Mouse (Mus musculus) forebrain, embryonic 11.5 days (tissue): ENCODE results near the gene Spink2. TPM values are rescaled to one million over a fixed set of nuclear protein-coding genes. Genes with fewer than 3 reads are reported as not detected.

Experiments used
- ATAC-seq: fragments of 200-750 bp; cut with Nextera tagmentation; replicated peaks from 2 replicates; pipeline ENCODE4 v1.8.0; 2017; ENCODE audit warnings: moderate TSS enrichment; ENCODE audit not compliant: low FRiP score
- DNase-seq: peaks from one replicate; pipeline ENCODE4 v3.0.0-alpha.2; 2017; ENCODE audit warnings: low spot score
- H3K27ac ChIP-seq: fragments of 300-500 bp; sonication (generic); 2 replicates; pipeline ENCODE4 v1.5.1; 2014; ENCODE audit warnings: low read depth, low read length
- H3K27me3 ChIP-seq: fragments of 300-500 bp; sonication (generic); 2 replicates; pipeline ENCODE4 v1.6.1; 2014; ENCODE audit warnings: mild to moderate bottlenecking, low read length, mixed read lengths; ENCODE audit not compliant: control insufficient read depth, insufficient read depth
- H3K36me3 ChIP-seq: fragments of 300-500 bp; sonication (generic); 2 replicates; pipeline ENCODE4 v1.6.1; 2014; ENCODE audit warnings: mild to moderate bottlenecking, low read length, moderate library complexity, mixed read lengths; ENCODE audit not compliant: control insufficient read depth, insufficient read depth
- H3K4me1 ChIP-seq: fragments of 300-500 bp; sonication (generic); replicated peaks from 2 replicates; pipeline ENCODE4 v1.6.1; 2014; ENCODE audit warnings: low read length, mixed read lengths; ENCODE audit not compliant: control insufficient read depth, insufficient read depth
- H3K4me2 ChIP-seq: fragments of 300-500 bp; sonication (generic); 2 replicates; pipeline ENCODE4 v1.6.1; 2014; ENCODE audit warnings: low read depth, mild to moderate bottlenecking, low read length, moderate library complexity, mixed read lengths; ENCODE audit not compliant: severe bottlenecking
- H3K4me3 ChIP-seq: fragments of 300-500 bp; sonication (generic); 2 replicates; pipeline ENCODE4 v1.5.1; 2014; ENCODE audit warnings: low read depth, low read length
- H3K9ac ChIP-seq: fragments of 300-500 bp; sonication (generic); 2 replicates; pipeline ENCODE4 v1.6.1; 2014; ENCODE audit warnings: low read length
- H3K9me3 ChIP-seq: fragments of 300-500 bp; sonication (generic); 2 replicates; pipeline ENCODE4 v1.6.1; 2016; ENCODE audit warnings: low read length, mixed read lengths; ENCODE audit not compliant: control insufficient read depth
- WGBS: fragments of 180-500 bp; shearing (Covaris S2); extraction: QIAGEN DNeasy Blood & Tissue Kit; methylation state at CpG from one replicate; pipeline ENCODE4 v1.1.7; 2014; 5-methylcytosine and 5-hydroxymethylcytosine counted together
- polyA plus RNA-seq: library from polyadenylated mRNA; unstranded; fragments of >200 nt; fragmentation: Nextera tagmentation; extraction: Ambion mirVana; gene quantifications from 2 replicates; pipeline ENCODE4 v1.2.1, GENCODE M21; 2014

Spink2 gene
- 0.63 and 1.2 TPM in 2 replicates for polyA plus RNA-seq

DNA sequence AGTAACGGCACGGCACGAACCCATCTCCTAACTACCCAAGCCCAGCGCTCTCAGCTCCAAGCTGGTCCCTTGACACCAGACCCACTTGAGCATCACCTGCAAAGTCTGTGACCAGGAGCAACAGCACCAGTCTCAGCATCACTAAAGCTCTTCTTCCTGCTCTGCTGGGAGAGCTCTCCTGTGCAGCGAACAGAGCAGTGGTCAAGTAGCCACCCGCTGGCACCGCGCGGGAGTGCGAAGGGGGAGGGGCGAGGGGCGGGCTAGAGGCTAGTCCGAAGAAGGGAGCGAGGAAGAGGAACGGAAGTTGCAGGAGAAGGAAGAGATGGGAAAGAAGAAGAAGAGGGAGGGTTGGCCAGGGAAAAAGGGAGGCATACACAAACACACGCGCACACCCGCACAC, at the start of gene Spink2:
Spink2 (minus strand) TSS at position 236 of the 400 bp plus-strand sequence.
- ATAC-seq, result 0 out of 2 replicates have a peak, but pooled peaks have one; percentile 36
- Histone ChIP-seq H3K9ac (peak within 1 kb of the TSS; percentile 41; the same call in 1 of the 2 replicates), H3K4me2 (peak within 1 kb of the TSS; percentile 64), H3K9me3 (no peaks in the 10 kb centered on the region), H3K36me3 (no peaks in the 10 kb centered on the region), H3K27ac (no peak within 1 kb of the TSS), H3K27me3 (no peaks in the 10 kb centered on the region), H3K4me3 (peak within 1 kb of the TSS; percentile 23), H3K4me1 (no peaks in the 10 kb centered on the region)
- 6% methylated on average over 18 of the region's 18 CpGs for WGBS
- peak; percentile 68 for DNase-seq

- no peaks in the 10 kb centered on the region for H3K9me3 ChIP-seq
- no peak overlapping the region for H3K4me3 ChIP-seq
- H3K27me3 ChIP-seq, result no peaks in the 10 kb centered on the region
- no peak overlapping the region for H3K9ac ChIP-seq
- WGBS, result 55% methylated on average over 6 of the region's 6 CpGs
- no peak for ATAC-seq
- H3K4me2 ChIP-seq, result no peak overlapping the region
- no peak for DNase-seq
- no peak overlapping the region for H3K27ac ChIP-seq
- peaks cover 2% of the 10 kb centered on the region; the same call in 1 of the 2 replicates for H3K4me1 ChIP-seq
- H3K36me3 ChIP-seq, result no peaks in the 10 kb centered on the region
These were observed 48.9 kb upstream of the Spink2 start for GRCm38 (mm10) chr5:77260141-77260540.

DNA sequence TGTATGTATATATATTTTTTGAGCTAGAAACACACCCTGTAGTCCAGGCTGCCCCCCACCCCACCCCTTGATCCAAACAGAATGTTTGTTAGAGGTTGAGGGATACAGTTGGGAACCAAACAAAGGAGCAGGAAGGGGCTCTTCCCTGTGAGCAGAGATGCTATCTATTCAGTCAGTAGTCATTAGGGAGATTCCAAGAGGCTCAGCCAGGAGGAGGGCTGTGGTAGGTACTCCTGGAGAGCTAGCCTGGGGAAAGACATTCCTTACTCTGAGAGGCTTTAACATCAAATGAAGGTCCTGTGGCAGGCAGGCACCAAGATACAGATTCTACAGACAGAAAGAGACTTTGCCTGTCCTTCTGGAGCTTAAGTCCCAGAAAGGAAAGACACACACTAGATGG, 48.0 kb upstream of the Spink2 start:
- H3K27ac ChIP-seq, result no peak overlapping the region
- no peak for DNase-seq
- no peak overlapping the region for H3K4me2 ChIP-seq
- no peak overlapping the region for H3K9ac ChIP-seq
- H3K27me3 ChIP-seq, result no peaks in the 10 kb centered on the region
- H3K4me3 ChIP-seq, result no peak overlapping the region
- H3K4me1 ChIP-seq, result peaks cover 2% of the 10 kb centered on the region; the same call in 1 of the 2 replicates
- ATAC-seq, result no peak
- no peaks in the 10 kb centered on the region for H3K9me3 ChIP-seq
- H3K36me3 ChIP-seq, result no peaks in the 10 kb centered on the region

DNA sequence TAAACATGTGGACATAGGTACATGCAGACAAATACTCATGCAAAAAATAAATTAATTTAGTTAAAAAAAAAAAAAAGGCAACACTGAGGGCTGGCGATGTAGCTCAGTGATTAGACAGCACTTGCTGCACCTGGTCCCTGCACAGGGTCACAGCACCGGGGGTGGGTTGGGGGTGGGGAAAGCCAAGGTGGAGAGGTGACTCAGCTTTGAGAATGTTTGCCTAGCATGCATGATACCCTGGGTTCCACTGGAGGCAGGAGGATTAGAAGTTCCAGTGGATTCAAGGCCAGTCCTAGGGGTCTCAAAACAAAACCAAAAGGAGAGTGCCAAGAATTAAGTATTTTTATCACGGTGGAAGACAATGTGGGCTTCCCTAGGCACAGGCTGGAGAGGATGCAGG, 46.3 kb upstream of the Spink2 start:
- no peaks in the 10 kb centered on the region for H3K9me3 ChIP-seq
- ATAC-seq, result no peak
- H3K27ac ChIP-seq, result no peak overlapping the region
- H3K4me2 ChIP-seq, result no peak overlapping the region
- 80% methylated on average over 3 of the region's 3 CpGs for WGBS
- DNase-seq, result no peak
- no peak overlapping the region for H3K4me3 ChIP-seq
- H3K27me3 ChIP-seq, result no peaks in the 10 kb centered on the region
- no peak overlapping the region for H3K9ac ChIP-seq
- peaks cover 2% of the 10 kb centered on the region; the same call in 1 of the 2 replicates for H3K4me1 ChIP-seq
- no peaks in the 10 kb centered on the region for H3K36me3 ChIP-seq

- Histone ChIP-seq H3K4me2 (no peak overlapping the region), H3K27ac (no peak overlapping the region), H3K4me1 (no peaks in the 10 kb centered on the region), H3K9me3 (no peaks in the 10 kb centered on the region), H3K9ac (no peak overlapping the region), H3K36me3 (no peaks in the 10 kb centered on the region), H3K4me3 (no peak overlapping the region), H3K27me3 (no peaks in the 10 kb centered on the region)
- DNase-seq, result no peak
- ATAC-seq, result no peak
- WGBS, result 73% methylated on average over 3 of the region's 3 CpGs
These were observed 43.1 kb upstream of the Spink2 start for GRCm38 (mm10) chr5:77254402-77254801.

GRCm38 (mm10) chr5:77253154-77253553, 41.9 kb upstream of the Spink2 start:
- Histone ChIP-seq H3K9ac (no peak overlapping the region), H3K27me3 (no peaks in the 10 kb centered on the region), H3K4me1 (no peaks in the 10 kb centered on the region), H3K27ac (no peak overlapping the region), H3K9me3 (no peaks in the 10 kb centered on the region), H3K4me2 (no peak overlapping the region), H3K36me3 (no peaks in the 10 kb centered on the region), H3K4me3 (no peak overlapping the region)
- 76% methylated on average over 1 of the region's 1 CpGs for WGBS
- no peak for ATAC-seq
- DNase-seq, result no peak

GRCm38 (mm10) chr5:77252115-77252827, 41.0 kb upstream of the Spink2 start:
- H3K4me3 ChIP-seq, result no peak overlapping the region
- H3K4me1 ChIP-seq, result no peaks in the 10 kb centered on the region
- DNase-seq (no peak), ATAC-seq (no peak)
- no peak overlapping the region for H3K27ac ChIP-seq
- H3K4me2 ChIP-seq, result no peak overlapping the region
- H3K9ac ChIP-seq, result no peak overlapping the region
- 72% methylated on average over 8 of the region's 8 CpGs for WGBS
- no peaks in the 10 kb centered on the region for H3K27me3 ChIP-seq
- H3K36me3 ChIP-seq, result no peaks in the 10 kb centered on the region
- H3K9me3 ChIP-seq, result no peaks in the 10 kb centered on the region

DNA sequence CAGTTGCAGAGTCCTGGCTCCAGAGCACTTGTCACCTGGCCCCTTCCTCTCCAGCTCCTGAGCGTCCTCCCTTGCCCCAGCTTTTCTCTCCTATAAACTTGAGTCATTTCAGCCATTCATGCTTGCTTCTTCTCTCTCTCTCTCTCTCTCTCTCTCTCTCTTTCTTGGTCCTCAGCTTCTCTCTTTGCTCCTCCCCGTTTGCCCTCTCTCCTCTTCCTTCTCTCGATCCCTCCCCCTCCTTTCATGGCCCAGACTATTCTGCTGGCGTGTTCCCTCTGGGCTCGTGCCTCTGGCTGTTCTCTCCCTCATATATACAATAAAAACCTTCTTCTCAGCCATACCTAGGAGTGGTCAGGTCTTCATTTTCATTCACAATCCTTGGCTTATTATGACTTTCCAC, 40.4 kb upstream of the Spink2 start:
- Histone ChIP-seq H3K27ac (no peak overlapping the region), H3K4me2 (no peak overlapping the region), H3K4me3 (no peak overlapping the region), H3K4me1 (no peaks in the 10 kb centered on the region), H3K36me3 (no peaks in the 10 kb centered on the region), H3K9ac (no peak overlapping the region), H3K9me3 (no peaks in the 10 kb centered on the region), H3K27me3 (no peaks in the 10 kb centered on the region)
- DNase-seq, result no peak
- WGBS, result 37% methylated on average over 5 of the region's 5 CpGs
- ATAC-seq, result no peak

GRCm38 (mm10) chr5:77250083-77250482, 38.8 kb upstream of the Spink2 start:
- DNase-seq (no peak), ATAC-seq (no peak)
- Histone ChIP-seq H3K27ac (no peak overlapping the region), H3K27me3 (no peaks in the 10 kb centered on the region), H3K9ac (no peak overlapping the region), H3K4me1 (no peaks in the 10 kb centered on the region; the same call in 1 of the 2 replicates), H3K36me3 (no peaks in the 10 kb centered on the region), H3K4me2 (no peak overlapping the region), H3K4me3 (no peak overlapping the region), H3K9me3 (no peaks in the 10 kb centered on the region)
- 74% methylated on average over 9 of the region's 9 CpGs for WGBS
